Mouse (Mus musculus) neural tube, embryonic 14.5 days (tissue): ENCODE results near the gene Kcnf1. TPM values are rescaled to one million over a fixed set of nuclear protein-coding genes. Genes with fewer than 3 reads are reported as not detected.
A peak's percentile ranks its signal among the peaks of the same experiment; 100 is the strongest.

ENCODE experiments used
- ATAC-seq: fragments of 200-750 bp; cut with Nextera tagmentation; 2 replicates; pipeline ENCODE4 v1.8.0; 2017; ENCODE audit warnings: low read depth, mild to moderate bottlenecking, moderate TSS enrichment, moderate library complexity
- H3K27ac ChIP-seq: fragments of 300-500 bp; sonication (generic); 2 replicates; pipeline ENCODE4 v1.5.1; 2014; ENCODE audit warnings: low read depth, mild to moderate bottlenecking, control low read depth, low read length, moderate library complexity, mixed read lengths
- H3K27me3 ChIP-seq: fragments of 300-500 bp; sonication (generic); 2 replicates; pipeline ENCODE4 v1.6.1; 2014; ENCODE audit warnings: low read length; ENCODE audit not compliant: control insufficient read depth, insufficient read depth
- H3K36me3 ChIP-seq: fragments of 300-500 bp; sonication (generic); 2 replicates; pipeline ENCODE4 v1.6.1; 2014; ENCODE audit warnings: low read length, mixed read lengths; ENCODE audit not compliant: control insufficient read depth, insufficient read depth
- H3K4me1 ChIP-seq: fragments of 300-500 bp; sonication (generic); 2 replicates; pipeline ENCODE4 v1.6.1; 2014; ENCODE audit warnings: low read length; ENCODE audit not compliant: control insufficient read depth, insufficient read depth
- H3K4me2 ChIP-seq: fragments of 300-500 bp; sonication (generic); 2 replicates; pipeline ENCODE4 v1.6.1; 2014; ENCODE audit warnings: mild to moderate bottlenecking, low read depth, low read length, control low read depth
- H3K4me3 ChIP-seq: fragments of 300-500 bp; sonication (generic); 2 replicates; pipeline ENCODE4 v1.5.1; 2014; ENCODE audit warnings: low read depth, low read length, control low read depth, mixed read lengths
- H3K9ac ChIP-seq: fragments of 300-500 bp; sonication (generic); replicated peaks from 2 replicates; pipeline ENCODE4 v1.6.1; 2014; ENCODE audit warnings: low read depth, mild to moderate bottlenecking, control low read depth, low read length, mixed read lengths
- H3K9me3 ChIP-seq: fragments of 300-500 bp; sonication (generic); 2 replicates; pipeline ENCODE4 v1.6.1; 2016; ENCODE audit warnings: low read length; ENCODE audit not compliant: control insufficient read depth
- WGBS: fragments of 180-500 bp; shearing (Covaris S2); extraction: QIAGEN DNeasy Blood & Tissue Kit; methylation state at CpG from one replicate; pipeline ENCODE4 v1.1.7; 2014; 5-methylcytosine and 5-hydroxymethylcytosine counted together
- polyA plus RNA-seq: library from polyadenylated mRNA; unstranded; fragments of >200 nt; fragmentation: Nextera tagmentation; extraction: Ambion mirVana; gene quantifications from 2 replicates; pipeline ENCODE4 v1.2.1, GENCODE M21; 2014

Gene Kcnf1
- 2.1 and 2.8 TPM in 2 replicates for polyA plus RNA-seq

GRCm38 (mm10) chr12:17176757-17177092 lies at the start of gene Kcnf1:
Kcnf1 (minus strand) TSS chr12:17176888.
- Histone ChIP-seq H3K4me3 (peak within 1 kb of the TSS; percentile 59), H3K4me2 (peak within 1 kb of the TSS; percentile 93), H3K27ac (peak within 1 kb of the TSS; percentile 62; the same call in 1 of the 2 replicates), H3K9me3 (no peaks in the 10 kb centered on the region), H3K36me3 (no peaks in the 10 kb centered on the region), H3K4me1 (no peaks in the 10 kb centered on the region), H3K9ac (peak within 1 kb of the TSS; percentile 76), H3K27me3 (peaks cover 7% of the 10 kb centered on the region)
- ATAC-seq = peak; percentile 40
- 27% methylated on average over 4 of the region's 4 CpGs for WGBS

- ATAC-seq = no peak
- WGBS = 72% methylated on average over 5 of the region's 5 CpGs
Observed at GRCm38 (mm10) chr12:17225012-17225411, 48.3 kb upstream of the Kcnf1 start.

GRCm38 (mm10) chr12:17223050-17223449 lies 46.4 kb upstream of the Kcnf1 start:
- H3K27ac ChIP-seq = no peak overlapping the region
- no peaks in the 10 kb centered on the region for H3K9me3 ChIP-seq
- WGBS = 25% methylated on average over 3 of the region's 3 CpGs
- H3K27me3 ChIP-seq = no peaks in the 10 kb centered on the region
- no peaks in the 10 kb centered on the region for H3K36me3 ChIP-seq
- H3K4me1 ChIP-seq = 0 out of 2 replicates have a peak, but pooled peaks cover 9% of the 10 kb centered on the region
- peak; percentile 52; the same call in 1 of the 2 replicates for ATAC-seq
- H3K9ac ChIP-seq = no peak overlapping the region
- H3K4me2 ChIP-seq = no peak overlapping the region
- H3K4me3 ChIP-seq = no peak overlapping the region

More at GRCm38 (mm10) chr12:17225012-17225411, 48.3 kb upstream of the Kcnf1 start:
- no peaks in the 10 kb centered on the region for H3K36me3 ChIP-seq
- no peak overlapping the region for H3K4me3 ChIP-seq
- H3K27me3 ChIP-seq = no peaks in the 10 kb centered on the region
- H3K4me1 ChIP-seq = 0 out of 2 replicates have a peak, but pooled peaks cover 9% of the 10 kb centered on the region
- no peaks in the 10 kb centered on the region for H3K9me3 ChIP-seq
- H3K4me2 ChIP-seq = no peak overlapping the region
- no peak overlapping the region for H3K27ac ChIP-seq
- no peak overlapping the region for H3K9ac ChIP-seq

- Histone ChIP-seq H3K27ac (no peak overlapping the region), H3K4me2 (no peak overlapping the region), H3K27me3 (no peaks in the 10 kb centered on the region), H3K36me3 (no peaks in the 10 kb centered on the region), H3K9me3 (no peaks in the 10 kb centered on the region), H3K4me3 (no peak overlapping the region), H3K4me1 (0 out of 2 replicates have a peak, but pooled peaks cover 9% of the 10 kb centered on the region), H3K9ac (no peak overlapping the region)
- WGBS = 54% methylated on average over 5 of the region's 5 CpGs
- no peak for ATAC-seq
Observed at GRCm38 (mm10) chr12:17221891-17222428, 45.3 kb upstream of the Kcnf1 start.

GRCm38 (mm10) chr12:17220631-17221030 lies 43.9 kb upstream of the Kcnf1 start:
- Histone ChIP-seq H3K27ac (no peak overlapping the region), H3K27me3 (no peaks in the 10 kb centered on the region), H3K4me3 (no peak overlapping the region), H3K4me1 (0 out of 2 replicates have a peak, but pooled peaks cover 9% of the 10 kb centered on the region), H3K4me2 (no peak overlapping the region), H3K36me3 (no peaks in the 10 kb centered on the region), H3K9me3 (no peaks in the 10 kb centered on the region), H3K9ac (no peak overlapping the region)
- WGBS = 88% methylated on average over 5 of the region's 5 CpGs
- no peak for ATAC-seq

- Histone ChIP-seq H3K27me3 (no peaks in the 10 kb centered on the region), H3K4me3 (no peak overlapping the region), H3K9me3 (no peaks in the 10 kb centered on the region), H3K36me3 (no peaks in the 10 kb centered on the region), H3K27ac (no peak overlapping the region), H3K4me1 (0 out of 2 replicates have a peak, but pooled peaks cover 9% of the 10 kb centered on the region), H3K4me2 (no peak overlapping the region), H3K9ac (no peak overlapping the region)
- 74% methylated on average over 4 of the region's 4 CpGs for WGBS
- ATAC-seq = no peak
Observed at GRCm38 (mm10) chr12:17219107-17219506, 42.4 kb upstream of the Kcnf1 start.

GRCm38 (mm10) chr12:17218390-17218789 lies 41.7 kb upstream of the Kcnf1 start:
- Histone ChIP-seq H3K36me3 (no peaks in the 10 kb centered on the region), H3K4me3 (no peak overlapping the region), H3K9ac (no peak overlapping the region), H3K27ac (no peak overlapping the region), H3K27me3 (no peaks in the 10 kb centered on the region), H3K9me3 (no peaks in the 10 kb centered on the region), H3K4me2 (no peak overlapping the region), H3K4me1 (0 out of 2 replicates have a peak, but pooled peaks cover 4% of the 10 kb centered on the region)
- no peak for ATAC-seq
- WGBS = 50% methylated on average over 8 of the region's 8 CpGs

GRCm38 (mm10) chr12:17215751-17216150 lies 39.1 kb upstream of the Kcnf1 start:
- 92% methylated on average over 7 of the region's 7 CpGs for WGBS
- Histone ChIP-seq H3K36me3 (no peaks in the 10 kb centered on the region), H3K9me3 (no peaks in the 10 kb centered on the region), H3K4me1 (no peaks in the 10 kb centered on the region), H3K4me3 (no peak overlapping the region), H3K27me3 (no peaks in the 10 kb centered on the region), H3K9ac (no peak overlapping the region), H3K27ac (no peak overlapping the region), H3K4me2 (no peak overlapping the region)
- ATAC-seq = no peak

- no peak overlapping the region for H3K9ac ChIP-seq
- H3K27me3 ChIP-seq = no peaks in the 10 kb centered on the region
- no peaks in the 10 kb centered on the region for H3K36me3 ChIP-seq
- no peak for ATAC-seq
- WGBS = 32% methylated on average over 13 of the region's 13 CpGs
- no peak overlapping the region for H3K4me2 ChIP-seq
- H3K4me1 ChIP-seq = no peaks in the 10 kb centered on the region
- no peaks in the 10 kb centered on the region for H3K9me3 ChIP-seq
- no peak overlapping the region for H3K4me3 ChIP-seq
- no peak overlapping the region for H3K27ac ChIP-seq
Observed at GRCm38 (mm10) chr12:17202492-17203322, 26.0 kb upstream of the Kcnf1 start.
